Mouse (Mus musculus): Measurements from ENCODE around the gene Gm49395. TPM values are rescaled to one million over a fixed set of nuclear protein-coding genes. Genes with fewer than 3 reads are reported as not detected.

Gm49395 gene
- polyA plus RNA-seq, 1 experiment from 2014 or later, result 3.4 TPM

- Histone ChIP-seq H3K27me3 (ENCODE audit: insufficient read depth, poor library complexity, severe bottlenecking) (no peaks in the 10 kb centered on the region), H3K4me1 (replicated peaks) (no peaks in the 10 kb centered on the region), H3K36me3 (no peaks in the 10 kb centered on the region), H3K9me3 (no peaks in the 10 kb centered on the region), H3K27ac (no peak overlapping the region), H3K4me3 (no peak overlapping the region)
- no peak for DNase-seq (ENCODE audit: low spot score)
- WGBS, result 88% methylated on average over 4 of the region's 4 CpGs
Observed at GRCm38 (mm10) chr13:114999582-114999981, 102.1 kb downstream of the Gm49395 start.

GRCm38 (mm10) chr13:114998100-114998499 is 103.6 kb downstream of the Gm49395 start:
- Histone ChIP-seq H3K4me1 (replicated peaks) (no peaks in the 10 kb centered on the region), H3K9me3 (no peaks in the 10 kb centered on the region), H3K36me3 (no peaks in the 10 kb centered on the region), H3K27ac (no peak overlapping the region), H3K27me3 (ENCODE audit: insufficient read depth, poor library complexity, severe bottlenecking) (no peaks in the 10 kb centered on the region), H3K4me3 (no peak overlapping the region)
- WGBS, result 92% methylated on average over 10 of the region's 10 CpGs
- DNase-seq (ENCODE audit: low spot score), result no peak

- Histone ChIP-seq H3K36me3 (no peaks in the 10 kb centered on the region), H3K27me3 (ENCODE audit: insufficient read depth, poor library complexity, severe bottlenecking) (no peaks in the 10 kb centered on the region), H3K9me3 (no peaks in the 10 kb centered on the region), H3K4me1 (replicated peaks) (peaks cover 6% of the 10 kb centered on the region), H3K27ac (no peak overlapping the region), H3K4me3 (no peak overlapping the region)
- DNase-seq (ENCODE audit: low spot score), result no peak
- WGBS, result 46% methylated on average over 14 of the region's 14 CpGs
Observed at GRCm38 (mm10) chr13:114992260-114993014, 109.3 kb downstream of the Gm49395 start.

GRCm38 (mm10) chr13:114987668-114988067 is 114.1 kb downstream of the Gm49395 start:
- no peaks in the 10 kb centered on the region for H3K27me3 ChIP-seq (ENCODE audit: insufficient read depth, poor library complexity, severe bottlenecking)
- no peaks in the 10 kb centered on the region for H3K36me3 ChIP-seq
- no peak overlapping the region for H3K27ac ChIP-seq
- H3K4me1 ChIP-seq (replicated peaks), result peaks cover 6% of the 10 kb centered on the region
- no peak overlapping the region for H3K4me3 ChIP-seq
- H3K9me3 ChIP-seq, result no peaks in the 10 kb centered on the region
- WGBS, result 67% methylated on average over 6 of the region's 6 CpGs
- no peak for DNase-seq (ENCODE audit: low spot score)

- no peak overlapping the region for H3K27ac ChIP-seq
- no peak for DNase-seq (ENCODE audit: low spot score)
- WGBS, result 63% methylated on average over 2 of the region's 2 CpGs
Observed at GRCm38 (mm10) chr13:114987161-114987560, 114.6 kb downstream of the Gm49395 start.

More at GRCm38 (mm10) chr13:114987161-114987560, 114.6 kb downstream of the Gm49395 start:
- H3K27me3 ChIP-seq (ENCODE audit: insufficient read depth, poor library complexity, severe bottlenecking), result no peaks in the 10 kb centered on the region
- H3K4me3 ChIP-seq, result no peak overlapping the region
- H3K4me1 ChIP-seq (replicated peaks), result peaks cover 2% of the 10 kb centered on the region
- no peaks in the 10 kb centered on the region for H3K9me3 ChIP-seq
- no peaks in the 10 kb centered on the region for H3K36me3 ChIP-seq

Other genes starting within 250 kb of the Gm49395 start
- gene Itga2, start 169.8 kb downstream of the Gm49395 start, polyA plus RNA-seq (2016; fragmentation: Nextera tagmentation; extraction: Ambion mirVana), result 0.78 and 1.3 TPM in 2 replicates
- gene Pelo, start 11.7 kb downstream of the Gm49395 start, polyA plus RNA-seq (2016; fragmentation: Nextera tagmentation; extraction: Ambion mirVana), result 5.3 and 5.9 TPM in 2 replicates
- 3.6 and 4.4 TPM in 2 replicates for gene Itga1, start within 50 bp of the Gm49395 start, polyA plus RNA-seq (2016; fragmentation: Nextera tagmentation; extraction: Ambion mirVana)